Mouse (Mus musculus) liver, adult 2 months (tissue): ENCODE measurements around the gene Ppp1r1b. TPM values are rescaled to one million over a fixed set of nuclear protein-coding genes. Genes with fewer than 3 reads are reported as not detected.

ENCODE experiments used
- DNase-seq: peaks from one replicate; pipeline ENCODE4 v3.0.0-alpha.2; 2011; ENCODE audit warnings: low read depth, low spot score; ENCODE audit errors: extremely low read depth
- H3K27ac ChIP-seq: fragments of 200-500 bp; replicated peaks from 2 replicates; pipeline ENCODE4 v1.5.1; 2012; ENCODE audit warnings: low read depth, mild to moderate bottlenecking, control low read depth, inconsistent platforms, low read length; ENCODE audit not compliant: insufficient read depth
- H3K27me3 ChIP-seq: fragments of 200-500 bp; 2 replicates; pipeline ENCODE4 v1.6.1; 2012; ENCODE audit warnings: mild to moderate bottlenecking, moderate library complexity, low read length, inconsistent platforms; ENCODE audit not compliant: control insufficient read depth, insufficient read depth
- H3K36me3 ChIP-seq: fragments of 200-500 bp; 2 replicates; pipeline ENCODE4 v1.6.1; 2012; ENCODE audit warnings: low read length, inconsistent platforms; ENCODE audit not compliant: control insufficient read depth, insufficient read depth
- H3K4me1 ChIP-seq: fragments of 200-500 bp; 2 replicates; pipeline ENCODE4 v1.6.1; 2011; ENCODE audit warnings: low read length; ENCODE audit not compliant: control insufficient read depth, insufficient read depth
- H3K4me3 ChIP-seq: fragments of 200-500 bp; 2 replicates; pipeline ENCODE4 v1.5.1; 2011; ENCODE audit warnings: low read depth, mild to moderate bottlenecking, control low read depth, low read length, moderate library complexity; ENCODE audit not compliant: insufficient read depth
- H3K79me2 ChIP-seq: fragments of 200-500 bp; 2 replicates; pipeline ENCODE4 v1.6.1; 2012; ENCODE audit warnings: inconsistent platforms, mild to moderate bottlenecking, low read length, moderate library complexity; ENCODE audit not compliant: control insufficient read depth, insufficient read depth
- H3K9ac ChIP-seq: fragments of 200-500 bp; 2 replicates; pipeline ENCODE4 v1.6.1; 2012; ENCODE audit warnings: low read depth, mild to moderate bottlenecking, control low read depth, inconsistent platforms, low read length
- CTCF ChIP-seq: fragments of 200-500 bp; IDR thresholded peaks from 2 replicates; pipeline ENCODE4 v1.5.1; 2011; ENCODE audit warnings: low read depth, low read length, control low read depth
- POLR2A ChIP-seq: fragments of 200-500 bp; IDR thresholded peaks from 2 replicates; pipeline ENCODE4 v1.6.1; 2011; ENCODE audit warnings: low read length, control low read depth; ENCODE audit not compliant: insufficient read depth; ENCODE audit errors: extremely low read depth
- WGBS: fragments of 180-500 bp; shearing (Covaris S2); methylation state at CpG from one replicate; pipeline ENCODE4 v1.1.7; 2018; 5-methylcytosine and 5-hydroxymethylcytosine counted together
- polyA plus RNA-seq: library from polyadenylated mRNA; depleted of rRNA; stranded (reverse); fragments of >200 nt; gene quantifications from 2 replicates; pipeline ENCODE4 v1.2.3, GENCODE M21; 2012
- total RNA-seq: library from RNA; depleted of rRNA; stranded (reverse); fragments of >200 nt; gene quantifications from 2 replicates; pipeline ENCODE4 v1.2.3, GENCODE M21; 2014

Gene Ppp1r1b
- total and polyA plus RNA-seq, 2 experiments, result 0.55 to 4.3 TPM

DNA sequence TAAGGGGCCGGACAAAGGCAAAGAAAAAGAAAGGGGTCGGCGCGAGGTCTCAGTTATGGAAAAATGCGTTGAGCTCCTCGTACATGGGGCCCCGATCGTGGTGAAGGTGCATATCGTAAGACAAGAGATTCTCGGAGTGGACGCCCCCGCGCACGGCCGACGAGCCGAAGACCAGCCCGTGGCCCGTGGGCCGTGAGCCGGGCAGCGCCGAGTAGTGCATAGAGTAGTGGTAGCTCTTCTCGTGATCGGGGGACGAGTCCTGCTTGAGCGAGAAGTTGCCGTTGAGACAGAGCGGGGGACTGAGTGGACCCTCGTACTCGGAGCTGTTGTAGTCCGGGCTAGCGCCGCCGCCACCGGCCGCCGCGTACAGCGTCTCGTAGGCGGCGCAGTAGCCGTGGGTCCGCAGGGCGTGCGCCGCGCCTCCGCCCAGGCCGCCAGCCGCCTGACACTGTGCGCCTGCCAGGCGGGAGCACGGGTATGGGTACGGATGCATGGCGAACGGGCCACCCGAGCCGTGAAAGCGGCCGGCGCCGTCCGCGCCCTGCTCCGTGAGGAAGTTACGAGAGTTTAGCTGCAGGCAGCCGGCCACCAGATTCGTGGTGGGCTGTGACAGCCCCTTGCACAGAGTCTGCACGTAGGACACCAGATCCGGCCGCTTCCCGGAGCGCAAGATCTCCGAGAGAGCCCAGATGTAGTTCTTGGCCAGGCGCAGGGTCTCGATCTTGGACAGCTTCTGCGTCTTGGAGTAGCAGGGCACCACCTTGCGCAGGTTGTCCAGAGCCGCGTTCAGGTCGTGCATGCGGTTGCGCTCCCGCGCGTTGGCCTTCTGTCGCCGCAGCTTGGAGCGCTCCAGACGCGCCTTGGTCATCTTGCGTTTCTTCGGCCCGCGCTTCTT lies 20.8 kb upstream of the Ppp1r1b start:
- Histone ChIP-seq H3K4me1 (no peaks in the 10 kb centered on the region), H3K36me3 (no peaks in the 10 kb centered on the region), H3K27me3 (peaks cover 34% of the 10 kb centered on the region), H3K27ac (no peak overlapping the region), H3K79me2 (no peaks in the 10 kb centered on the region), H3K9ac (no peak overlapping the region), H3K4me3 (no peak overlapping the region)
- WGBS, result 2% methylated on average over 97 of the region's 97 CpGs
- TF ChIP-seq POLR2A (no peak), CTCF (no peak)
- DNase-seq, result no peak

- Histone ChIP-seq H3K27ac (no peak overlapping the region), H3K4me3 (no peak overlapping the region), H3K4me1 (no peaks in the 10 kb centered on the region), H3K27me3 (peaks cover 29% of the 10 kb centered on the region), H3K9ac (no peak overlapping the region), H3K79me2 (no peaks in the 10 kb centered on the region), H3K36me3 (no peaks in the 10 kb centered on the region)
- no peak for DNase-seq
- 4% methylated on average over 35 of the region's 35 CpGs for WGBS
- TF ChIP-seq POLR2A (no peak), CTCF (no peak)
These were observed 20.2 kb upstream of the Ppp1r1b start for GRCm38 (mm10) chr11:98328031-98328370.

- Histone ChIP-seq H3K27ac (no peak overlapping the region), H3K27me3 (peaks cover 28% of the 10 kb centered on the region), H3K4me1 (no peaks in the 10 kb centered on the region), H3K79me2 (no peaks in the 10 kb centered on the region), H3K36me3 (no peaks in the 10 kb centered on the region), H3K4me3 (no peak overlapping the region), H3K9ac (no peak overlapping the region)
- no peak for DNase-seq
- WGBS, result 4% methylated on average over 55 of the region's 56 CpGs
- TF ChIP-seq CTCF (no peak), POLR2A (no peak)
These were observed 19.7 kb upstream of the Ppp1r1b start for GRCm38 (mm10) chr11:98328371-98329069.

DNA sequence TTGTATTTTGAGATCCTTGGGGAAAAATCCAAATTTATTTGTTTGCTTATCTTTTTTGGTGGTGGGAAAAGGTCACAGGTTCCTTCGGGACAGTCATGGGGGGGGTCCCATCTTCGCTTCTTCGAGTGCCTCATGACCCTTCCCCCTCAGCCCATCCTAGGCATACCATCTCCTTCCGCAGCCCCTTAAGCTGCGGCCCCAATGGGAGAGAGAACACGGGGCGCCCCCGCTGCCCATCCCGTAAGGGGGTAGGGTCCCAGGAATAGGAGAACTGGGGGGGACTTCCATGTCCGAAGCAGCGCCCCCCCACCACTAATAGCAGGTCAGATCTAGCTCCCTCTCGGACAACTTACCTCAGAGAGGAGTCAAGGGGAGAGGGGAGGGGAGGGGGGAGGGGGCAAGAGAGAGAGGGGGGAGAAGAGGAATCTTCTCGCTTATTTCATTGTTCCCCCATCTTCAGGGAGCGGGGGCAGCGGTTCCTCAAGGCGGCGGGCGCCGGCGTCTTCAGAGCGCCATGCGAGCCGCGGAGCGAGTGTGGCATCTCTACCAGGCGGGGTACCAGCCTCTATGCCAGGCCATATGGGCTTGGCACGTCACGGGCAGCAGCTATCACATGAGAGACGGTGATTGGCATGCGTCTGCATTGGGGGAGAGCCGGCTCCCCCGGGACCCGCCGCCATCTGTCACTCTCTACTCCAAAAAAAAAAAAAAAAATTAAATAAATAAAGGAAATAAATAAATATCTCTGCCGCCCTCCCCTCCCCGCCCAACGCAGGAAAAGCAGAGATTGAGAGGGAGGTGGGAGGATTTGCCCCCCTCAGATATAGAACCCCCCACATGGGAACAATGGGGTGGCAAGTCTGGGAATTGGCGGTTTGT lies 18.9 kb upstream of the Ppp1r1b start, which contains the start of gene Neurod2:
Gene Neurod2, minus strand, starts transcription at position 568 of the 879 bp plus-strand sequence.
- H3K4me3 ChIP-seq, result no peak within 1 kb of the TSS
- H3K36me3 ChIP-seq, result no peaks in the 10 kb centered on the region
- peaks cover 34% of the 10 kb centered on the region for H3K27me3 ChIP-seq
- no peaks in the 10 kb centered on the region for H3K79me2 ChIP-seq
- H3K4me1 ChIP-seq, result 0 out of 2 replicates have a peak, but pooled peaks cover under 1% of the 10 kb centered on the region
- no peak for DNase-seq
- TF ChIP-seq POLR2A, result no peak
- no peak within 1 kb of the TSS for H3K9ac ChIP-seq
- H3K27ac ChIP-seq, result no peak within 1 kb of the TSS
- 10% methylated on average over 38 of the region's 38 CpGs for WGBS

- 48% methylated on average over 9 of the region's 9 CpGs for WGBS
- Histone ChIP-seq H3K4me3 (no peak overlapping the region), H3K36me3 (no peaks in the 10 kb centered on the region), H3K27me3 (peaks cover 41% of the 10 kb centered on the region), H3K79me2 (no peaks in the 10 kb centered on the region), H3K27ac (no peak overlapping the region), H3K9ac (no peak overlapping the region), H3K4me1 (peaks cover 5% of the 10 kb centered on the region)
- TF ChIP-seq CTCF (no peak), POLR2A (no peak)
- DNase-seq, result no peak
These were observed 18.1 kb upstream of the Ppp1r1b start for GRCm38 (mm10) chr11:98329960-98330744.
